Mouse (Mus musculus): ENCODE data around the gene Rbfox3. TPM values are rescaled to one million over a fixed set of nuclear protein-coding genes. Genes with fewer than 3 reads are reported as not detected.

Rbfox3 gene
- polyA plus RNA-seq, 1 experiment from 2014 or later = 0.35 TPM

DNA sequence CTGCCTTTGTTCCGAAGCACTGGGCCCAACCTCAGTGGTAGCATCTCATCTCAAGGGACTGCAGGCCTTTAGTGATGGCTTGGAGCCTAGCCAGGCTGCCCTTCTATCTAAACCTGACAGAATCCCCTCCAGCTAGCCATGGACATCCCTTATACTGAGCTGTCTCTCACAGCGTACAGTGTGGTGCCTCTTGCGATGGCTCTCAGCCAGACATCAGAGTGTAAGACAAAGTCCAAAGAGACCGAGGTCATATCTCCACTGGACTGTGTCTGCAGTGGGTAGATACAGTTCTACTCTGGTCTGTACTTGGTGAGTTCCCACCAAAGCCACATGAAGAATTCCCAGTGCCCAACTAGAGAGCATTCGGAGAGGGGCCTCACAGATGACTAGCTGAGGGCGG is 240.2 kb downstream of the Rbfox3 start:
- H3K27ac ChIP-seq (ENCODE audit: low read length) = no peak overlapping the region
- H3K9ac ChIP-seq (ENCODE audit: low read length) = no peak overlapping the region
- H3K36me3 ChIP-seq (ENCODE audit: control insufficient read depth, insufficient read depth, low read length) = no peaks in the 10 kb centered on the region
- WGBS = 80% methylated on average over 6 of the region's 6 CpGs
- no peaks in the 10 kb centered on the region for H3K27me3 ChIP-seq (ENCODE audit: control insufficient read depth, insufficient read depth, low read depth, low read length)
- no peaks in the 10 kb centered on the region for H3K4me1 ChIP-seq (replicated peaks; ENCODE audit: control insufficient read depth, insufficient read depth, low read length)
- H3K9me3 ChIP-seq (ENCODE audit: control insufficient read depth, low read length) = no peaks in the 10 kb centered on the region
- H3K4me3 ChIP-seq (ENCODE audit: low read length) = no peak overlapping the region
- no peak overlapping the region for H3K4me2 ChIP-seq (ENCODE audit: low read depth, low read length)
- no peak for ATAC-seq (ENCODE audit: low read depth)

DNA sequence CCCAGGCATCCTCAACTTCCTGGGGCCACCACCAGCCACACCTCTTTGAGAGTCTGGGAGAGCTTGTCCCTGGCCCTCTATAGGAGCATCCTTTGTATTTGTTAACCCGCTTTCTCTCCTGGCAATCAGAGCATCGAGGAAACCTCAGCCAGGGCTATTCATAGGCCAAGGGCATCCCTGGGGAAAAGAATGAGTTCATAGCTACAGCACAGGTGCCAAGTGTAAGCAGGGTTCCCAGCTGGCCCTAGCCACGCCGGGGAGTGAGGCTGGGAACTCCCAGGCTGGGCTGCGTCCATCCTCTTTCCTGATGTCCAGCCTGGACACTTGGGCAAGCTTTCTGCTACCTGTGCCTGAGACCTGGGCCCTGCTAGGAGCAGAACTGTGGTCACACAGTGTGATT is 241.6 kb downstream of the Rbfox3 start:
- H3K27me3 ChIP-seq (ENCODE audit: control insufficient read depth, insufficient read depth, low read depth, low read length) = no peaks in the 10 kb centered on the region
- no peak overlapping the region for H3K9ac ChIP-seq (ENCODE audit: low read length)
- WGBS = 64% methylated on average over 5 of the region's 5 CpGs
- H3K36me3 ChIP-seq (ENCODE audit: control insufficient read depth, insufficient read depth, low read length) = no peaks in the 10 kb centered on the region
- no peaks in the 10 kb centered on the region for H3K4me1 ChIP-seq (replicated peaks; ENCODE audit: control insufficient read depth, insufficient read depth, low read length)
- no peak overlapping the region for H3K27ac ChIP-seq (ENCODE audit: low read length)
- H3K4me3 ChIP-seq (ENCODE audit: low read length) = no peak overlapping the region
- H3K9me3 ChIP-seq (ENCODE audit: control insufficient read depth, low read length) = no peaks in the 10 kb centered on the region
- no peak overlapping the region for H3K4me2 ChIP-seq (ENCODE audit: low read depth, low read length)
- ATAC-seq (ENCODE audit: low read depth) = no peak

DNA sequence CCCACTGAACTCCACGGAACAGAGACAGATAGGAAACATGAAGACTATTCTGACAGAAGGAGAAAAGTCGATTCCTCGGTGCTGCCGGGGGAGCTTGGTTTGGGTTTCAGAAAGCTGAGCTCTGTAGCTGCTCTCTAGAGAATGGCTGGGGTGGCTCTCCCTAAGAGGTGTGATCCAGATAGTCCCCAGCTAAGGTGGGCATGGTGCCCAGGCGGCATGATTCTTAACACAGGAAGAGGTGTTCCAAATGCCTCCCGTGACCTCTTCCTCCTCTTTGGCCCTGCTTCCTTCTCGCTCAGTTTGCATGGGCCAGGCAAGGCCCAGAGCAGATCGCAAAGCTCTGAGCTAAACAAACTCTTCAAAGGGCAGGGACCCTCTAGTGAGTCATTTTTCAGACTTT is 243.0 kb downstream of the Rbfox3 start:
- H3K9me3 ChIP-seq (ENCODE audit: control insufficient read depth, low read length) = no peaks in the 10 kb centered on the region
- no peaks in the 10 kb centered on the region for H3K4me1 ChIP-seq (replicated peaks; ENCODE audit: control insufficient read depth, insufficient read depth, low read length)
- no peak for ATAC-seq (ENCODE audit: low read depth)
- no peak overlapping the region for H3K4me3 ChIP-seq (ENCODE audit: low read length)
- H3K4me2 ChIP-seq (ENCODE audit: low read depth, low read length) = no peak overlapping the region
- 54% methylated on average over 8 of the region's 8 CpGs for WGBS
- H3K27ac ChIP-seq (ENCODE audit: low read length) = no peak overlapping the region
- H3K36me3 ChIP-seq (ENCODE audit: control insufficient read depth, insufficient read depth, low read length) = no peaks in the 10 kb centered on the region
- H3K27me3 ChIP-seq (ENCODE audit: control insufficient read depth, insufficient read depth, low read depth, low read length) = no peaks in the 10 kb centered on the region
- no peak overlapping the region for H3K9ac ChIP-seq (ENCODE audit: low read length)

GRCm38 (mm10) chr11:118667946-118668345 is 243.5 kb downstream of the Rbfox3 start:
- no peak for ATAC-seq (ENCODE audit: low read depth)
- no peaks in the 10 kb centered on the region for H3K27me3 ChIP-seq (ENCODE audit: control insufficient read depth, insufficient read depth, low read depth, low read length)
- no peak overlapping the region for H3K4me2 ChIP-seq (ENCODE audit: low read depth, low read length)
- H3K4me1 ChIP-seq (replicated peaks; ENCODE audit: control insufficient read depth, insufficient read depth, low read length) = no peaks in the 10 kb centered on the region
- no peak overlapping the region for H3K9ac ChIP-seq (ENCODE audit: low read length)
- H3K9me3 ChIP-seq (ENCODE audit: control insufficient read depth, low read length) = no peaks in the 10 kb centered on the region
- WGBS = 12% methylated on average over 1 of the region's 1 CpGs
- H3K4me3 ChIP-seq (ENCODE audit: low read length) = no peak overlapping the region
- no peak overlapping the region for H3K27ac ChIP-seq (ENCODE audit: low read length)
- no peaks in the 10 kb centered on the region for H3K36me3 ChIP-seq (ENCODE audit: control insufficient read depth, insufficient read depth, low read length)

DNA sequence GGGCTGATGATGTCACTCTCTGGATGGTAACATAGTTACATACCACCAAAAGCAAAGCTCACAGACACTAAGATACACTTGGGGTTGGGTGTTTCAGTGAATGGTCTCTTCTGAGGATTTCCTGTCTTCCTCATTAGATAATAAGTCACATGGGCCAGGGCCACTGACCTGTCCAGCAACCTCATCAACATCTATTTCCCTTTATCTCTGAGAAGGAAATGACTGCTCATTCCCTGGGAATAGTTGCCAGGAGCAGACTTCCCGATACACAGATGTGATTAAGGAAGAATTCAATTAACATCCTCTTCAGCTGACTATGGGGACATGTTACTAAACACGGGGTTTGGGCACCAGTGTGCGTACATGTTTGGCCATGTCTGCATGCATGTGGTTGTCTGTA is 245.2 kb downstream of the Rbfox3 start:
- no peak for ATAC-seq (ENCODE audit: low read depth)

DNA sequence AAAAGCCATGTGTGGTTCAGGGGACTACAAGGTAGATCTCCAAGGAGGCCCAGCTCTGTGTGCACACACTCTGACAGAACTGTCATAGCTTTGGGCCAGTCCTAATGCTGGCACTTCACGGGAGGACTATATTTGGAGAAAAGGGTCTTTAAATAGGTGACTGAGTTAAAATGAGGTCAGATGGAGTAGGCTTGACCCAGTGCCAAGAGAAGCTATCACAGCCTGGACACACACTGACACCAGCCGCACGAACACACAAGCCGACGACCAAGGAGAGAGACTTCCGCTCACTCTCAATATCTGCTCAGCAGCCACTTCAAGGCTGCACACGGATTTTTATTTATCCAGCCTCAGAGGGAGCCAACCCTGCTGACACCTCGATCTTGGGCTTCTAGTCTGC is 248.1 kb downstream of the Rbfox3 start:
- H3K4me1 ChIP-seq (replicated peaks; ENCODE audit: control insufficient read depth, insufficient read depth, low read length) = no peaks in the 10 kb centered on the region
- H3K4me2 ChIP-seq (ENCODE audit: low read depth, low read length) = no peak overlapping the region
- no peak overlapping the region for H3K27ac ChIP-seq (ENCODE audit: low read length)
- WGBS = 49% methylated on average over 8 of the region's 8 CpGs
- no peak for ATAC-seq (ENCODE audit: low read depth)
- no peak overlapping the region for H3K4me3 ChIP-seq (ENCODE audit: low read length)
- H3K9ac ChIP-seq (ENCODE audit: low read length) = no peak overlapping the region
- no peaks in the 10 kb centered on the region; the same call in 1 of the 2 replicates for H3K27me3 ChIP-seq (ENCODE audit: control insufficient read depth, insufficient read depth, low read depth, low read length)
- H3K9me3 ChIP-seq (ENCODE audit: control insufficient read depth, low read length) = no peaks in the 10 kb centered on the region
- H3K36me3 ChIP-seq (ENCODE audit: control insufficient read depth, insufficient read depth, low read length) = no peaks in the 10 kb centered on the region

More for the DNA sequence above, 245.2 kb downstream of the Rbfox3 start:
- Histone ChIP-seq H3K4me2 (ENCODE audit: low read depth, low read length) (no peak overlapping the region), H3K27me3 (ENCODE audit: control insufficient read depth, insufficient read depth, low read depth, low read length) (no peaks in the 10 kb centered on the region; the same call in 1 of the 2 replicates), H3K9me3 (ENCODE audit: control insufficient read depth, low read length) (no peaks in the 10 kb centered on the region), H3K4me1 (replicated peaks; ENCODE audit: control insufficient read depth, insufficient read depth, low read length) (no peaks in the 10 kb centered on the region), H3K27ac (ENCODE audit: low read length) (no peak overlapping the region), H3K4me3 (ENCODE audit: low read length) (no peak overlapping the region), H3K36me3 (ENCODE audit: control insufficient read depth, insufficient read depth, low read length) (no peaks in the 10 kb centered on the region), H3K9ac (ENCODE audit: low read length) (no peak overlapping the region)
- WGBS = 55% methylated on average over 3 of the region's 3 CpGs

DNA sequence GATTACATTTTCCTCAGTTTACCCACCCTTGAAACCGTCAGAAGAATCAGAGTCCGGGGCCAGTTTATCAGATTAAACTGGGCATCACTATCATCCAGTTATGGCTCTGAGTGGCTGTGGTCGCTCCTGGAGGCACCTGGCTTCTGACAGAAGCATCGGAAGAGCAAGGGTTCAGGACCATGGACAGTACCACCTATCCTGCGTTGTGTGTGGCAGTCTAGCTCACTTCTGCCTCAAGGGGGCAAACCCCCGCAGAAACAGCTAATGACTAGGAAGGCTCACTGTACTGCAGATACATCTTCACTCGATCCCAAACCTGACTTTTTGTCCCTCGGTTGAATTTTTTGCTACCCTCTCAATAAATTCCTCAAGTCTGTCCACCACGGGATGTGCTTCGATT is 252.1 kb downstream of the Rbfox3 start:
- 12% methylated on average over 10 of the region's 10 CpGs for WGBS
- Histone ChIP-seq H3K27ac (ENCODE audit: low read length) (no peak overlapping the region), H3K4me3 (ENCODE audit: low read length) (no peak overlapping the region), H3K36me3 (ENCODE audit: control insufficient read depth, insufficient read depth, low read length) (no peaks in the 10 kb centered on the region), H3K4me1 (replicated peaks; ENCODE audit: control insufficient read depth, insufficient read depth, low read length) (no peaks in the 10 kb centered on the region), H3K9me3 (ENCODE audit: control insufficient read depth, low read length) (no peaks in the 10 kb centered on the region), H3K27me3 (ENCODE audit: control insufficient read depth, insufficient read depth, low read depth, low read length) (no peaks in the 10 kb centered on the region; the same call in 1 of the 2 replicates), H3K4me2 (ENCODE audit: low read depth, low read length) (no peak overlapping the region), H3K9ac (ENCODE audit: low read length) (no peak overlapping the region)
- ATAC-seq (ENCODE audit: low read depth) = no peak

DNA sequence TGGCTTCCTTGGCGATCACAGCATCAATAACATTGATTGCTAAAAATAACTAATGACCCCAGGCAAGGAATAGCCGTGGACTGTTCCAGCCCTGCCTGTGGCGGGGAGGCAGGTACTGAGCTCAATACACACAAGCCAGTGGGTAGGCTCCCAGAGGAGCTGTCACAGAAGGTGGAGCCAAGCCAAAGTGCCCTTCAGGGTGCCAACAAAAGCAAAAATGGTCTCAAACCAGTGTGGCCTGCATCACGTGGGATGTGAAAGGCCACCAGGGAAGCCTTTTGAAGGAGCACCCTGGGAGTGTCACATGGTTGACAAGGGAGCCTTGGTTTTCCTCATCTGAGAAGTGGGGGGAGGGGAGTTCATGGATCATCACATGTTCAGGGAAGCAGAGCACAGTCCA is 255.6 kb downstream of the Rbfox3 start:
- Histone ChIP-seq H3K9me3 (ENCODE audit: control insufficient read depth, low read length) (no peaks in the 10 kb centered on the region), H3K27ac (ENCODE audit: low read length) (no peak overlapping the region), H3K4me2 (ENCODE audit: low read depth, low read length) (no peak overlapping the region), H3K4me3 (ENCODE audit: low read length) (no peak overlapping the region), H3K36me3 (ENCODE audit: control insufficient read depth, insufficient read depth, low read length) (no peaks in the 10 kb centered on the region), H3K9ac (ENCODE audit: low read length) (no peak overlapping the region), H3K4me1 (replicated peaks; ENCODE audit: control insufficient read depth, insufficient read depth, low read length) (no peaks in the 10 kb centered on the region), H3K27me3 (ENCODE audit: control insufficient read depth, insufficient read depth, low read depth, low read length) (no peaks in the 10 kb centered on the region)
- 56% methylated on average over 4 of the region's 4 CpGs for WGBS
- no peak for ATAC-seq (ENCODE audit: low read depth)

DNA sequence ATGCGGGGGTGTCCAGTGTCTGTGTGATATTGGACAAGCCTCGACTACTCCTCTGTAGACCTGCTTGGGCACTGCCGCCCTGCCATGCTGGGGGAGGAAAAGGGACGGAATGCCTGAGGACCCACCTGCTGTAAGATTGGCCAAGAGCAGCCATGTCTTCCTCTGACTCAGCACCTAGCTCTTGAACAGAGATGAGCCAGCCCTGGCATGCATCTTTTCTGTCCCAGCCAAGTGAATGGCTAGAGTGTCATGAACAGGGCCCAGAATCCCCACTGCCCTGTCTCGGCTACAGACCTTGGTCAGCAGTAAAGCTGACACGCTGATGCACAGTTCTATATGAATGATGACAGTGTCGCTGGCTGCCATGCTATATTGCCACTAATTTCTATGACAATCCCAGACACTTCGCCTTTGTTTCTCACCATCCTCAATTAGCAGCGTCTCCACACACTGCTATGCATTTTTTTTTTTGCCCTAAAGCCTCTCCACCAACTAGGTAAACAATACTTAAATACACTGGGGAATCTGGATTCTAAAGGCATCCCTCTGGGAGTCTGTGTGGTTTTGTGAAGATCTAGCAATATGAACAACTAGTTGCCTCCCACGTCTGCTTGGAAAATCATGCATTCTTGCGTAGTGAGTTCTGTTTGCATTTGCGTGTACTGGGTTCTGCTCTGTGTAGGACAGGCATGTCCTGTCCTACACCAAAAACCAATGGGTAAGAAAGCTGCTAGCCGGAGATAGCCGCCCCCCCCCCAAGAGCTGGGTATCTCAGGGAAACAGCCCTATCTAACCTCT is 257.7 kb downstream of the Rbfox3 start:
- 78% methylated on average over 14 of the region's 14 CpGs for WGBS
- H3K4me2 ChIP-seq (ENCODE audit: low read depth, low read length) = no peak overlapping the region
- no peaks in the 10 kb centered on the region for H3K9me3 ChIP-seq (ENCODE audit: control insufficient read depth, low read length)
- no peak overlapping the region for H3K27ac ChIP-seq (ENCODE audit: low read length)
- H3K4me1 ChIP-seq (replicated peaks; ENCODE audit: control insufficient read depth, insufficient read depth, low read length) = no peaks in the 10 kb centered on the region
- ATAC-seq (ENCODE audit: low read depth) = no peak
- no peak overlapping the region for H3K9ac ChIP-seq (ENCODE audit: low read length)
- no peaks in the 10 kb centered on the region for H3K36me3 ChIP-seq (ENCODE audit: control insufficient read depth, insufficient read depth, low read length)
- H3K4me3 ChIP-seq (ENCODE audit: low read length) = no peak overlapping the region
- H3K27me3 ChIP-seq (ENCODE audit: control insufficient read depth, insufficient read depth, low read depth, low read length) = no peaks in the 10 kb centered on the region

Measured in lung, embryonic 16.5 days (tissue).